8 mouse cellular contexts compared by ENCODE assay signal in the genomic region with DNA sequence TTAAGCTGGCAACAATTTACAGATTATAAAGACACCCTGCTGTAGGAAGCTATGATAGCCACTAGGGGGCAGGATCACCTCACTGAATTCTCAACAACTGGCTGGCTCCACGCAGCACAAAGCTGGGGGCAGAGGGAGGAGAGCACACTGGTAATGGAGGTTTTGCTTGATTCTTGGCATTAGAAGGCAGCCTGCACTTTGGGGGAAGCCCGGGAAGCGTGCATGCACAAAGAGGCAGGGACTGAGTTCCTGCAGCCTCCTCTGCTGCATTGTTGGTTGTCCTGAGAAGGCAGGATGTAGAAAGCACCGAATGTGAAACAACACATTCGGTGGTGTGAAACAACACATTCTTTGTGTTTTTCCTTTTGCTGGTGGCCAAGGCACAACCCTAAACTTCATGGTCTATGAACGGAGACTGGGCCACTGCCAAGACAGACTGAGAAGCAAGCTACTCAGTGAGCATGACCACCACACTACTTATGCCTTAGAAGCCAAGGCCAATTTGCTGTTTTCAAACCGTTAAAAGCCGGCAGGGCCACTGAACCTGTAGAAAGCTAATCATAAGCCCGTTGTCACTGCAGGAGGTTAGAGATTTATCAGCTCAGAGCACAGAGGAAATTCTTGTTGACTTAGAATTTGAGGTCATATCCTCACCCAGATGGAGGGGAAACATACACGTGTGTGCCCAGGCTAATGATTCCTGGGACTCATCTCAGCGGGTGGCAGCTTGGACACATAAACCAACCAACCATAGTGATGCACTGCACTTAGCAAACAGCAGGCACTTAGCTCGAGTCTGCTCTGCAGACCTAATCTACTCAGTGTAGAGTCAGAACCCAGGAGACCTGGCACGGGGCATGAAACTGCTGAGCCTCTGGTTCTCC.
A peak's percentile ranks its signal among the peaks of the same experiment; 100 is the strongest.
DNase-seq lines count a peak whose midpoint lies in the region; ATAC-seq and TF ChIP-seq lines count a peak whose summit lies in the region.

No protein-coding gene starts in this region.

- no peak for TF ChIP-seq POLR2A in brain, embryonic 14.5 days (IDR thresholded peaks at IDR 0.05; ENCODE audit: borderline replicate concordance, extremely low read depth, insufficient read depth, insufficient read length, poor library complexity, severe bottlenecking)

- H3K4me2 ChIP-seq in heart, embryonic 12.5 days = peak overlapping the region; percentile 51
- peak overlapping the region; percentile 49 for H3K4me2 ChIP-seq in kidney, embryonic 16.5 days (replicated peaks; ENCODE audit: low read depth, low read length)
- H3K4me2 ChIP-seq in limb, embryonic 15.5 days = peak overlapping the region; percentile 30; the same call in 1 of the 2 replicates

- H3K27me3 ChIP-seq in heart, embryonic 12.5 days (replicated peaks) = 0 out of 2 replicates have a peak, but pooled peaks cover 4% of the 10 kb centered on the region
- H3K27me3 ChIP-seq in kidney, embryonic 16.5 days (ENCODE audit: insufficient read depth, low read length) = no peaks in the 10 kb centered on the region
- H3K27me3 ChIP-seq in limb, embryonic 15.5 days = no peaks in the 10 kb centered on the region

- peaks cover 9% of the 10 kb centered on the region; the same call in 1 of the 2 replicates for H3K4me1 ChIP-seq in heart, embryonic 12.5 days (replicated peaks)
- peaks cover 7% of the 10 kb centered on the region; the same call in 1 of the 2 replicates for H3K4me1 ChIP-seq in kidney, embryonic 16.5 days (ENCODE audit: insufficient read depth, low read length)
- peaks cover 18% of the 10 kb centered on the region for H3K4me1 ChIP-seq in limb, embryonic 15.5 days

- no peak overlapping the region for H3K4me3 ChIP-seq in heart, embryonic 12.5 days
- H3K4me3 ChIP-seq in kidney, embryonic 16.5 days (ENCODE audit: low read length) = peak overlapping the region; percentile 24
- peak overlapping the region; percentile 11; the same call in 1 of the 2 replicates for H3K4me3 ChIP-seq in limb, embryonic 15.5 days

- peak; percentile 57; the same call in 1 of the 2 replicates for ATAC-seq in erythroid progenitor cell, adult 5-6 weeks (replicated peaks; ENCODE audit: low FRiP score, poor library complexity, severe bottlenecking)
- ATAC-seq in heart, embryonic 12.5 days (ENCODE audit: insufficient number of reproducible peaks, low FRiP score) = peak; percentile 55; the same call in 1 of the 2 replicates
- ATAC-seq in kidney, embryonic 16.5 days (ENCODE audit: low FRiP score, low TSS enrichment) = peak; percentile 87
- peak; percentile 80 for ATAC-seq in limb, embryonic 15.5 days (ENCODE audit: insufficient number of reproducible peaks, low FRiP score, low TSS enrichment, low read depth)

- WGBS in heart, embryonic 12.5 days = 30% methylated on average over 13 of the region's 13 CpGs
- WGBS in kidney, embryonic 16.5 days = 24% methylated on average over 13 of the region's 13 CpGs
- 24% methylated on average over 13 of the region's 13 CpGs for WGBS in limb, embryonic 15.5 days

- no peaks in the 10 kb centered on the region for H3K9me3 ChIP-seq in heart, embryonic 12.5 days (replicated peaks)
- no peaks in the 10 kb centered on the region for H3K9me3 ChIP-seq in kidney, embryonic 16.5 days (ENCODE audit: low read length)
- H3K9me3 ChIP-seq in limb, embryonic 15.5 days = no peaks in the 10 kb centered on the region

- peak; percentile 24 for DNase-seq in CD4-positive helper T cell, adult 2 months (ENCODE audit: low read depth, low spot score)
- peak; percentile 96 for DNase-seq in brain, embryonic 14.5 days (ENCODE audit: low read depth)
- peak; percentile 28 to 36 for DNase-seq in natural killer cell, adult 2 months (ENCODE audit: low spot score in 2 of 2)
- peak; percentile 64 for DNase-seq in telencephalon, adult 2 months (ENCODE audit: low read depth, low spot score)

- peak; percentile 88 for TF ChIP-seq CTCF in brain, embryonic 14.5 days (IDR thresholded peaks at IDR 0.05; ENCODE audit: borderline replicate concordance, extremely low read depth, insufficient read depth, insufficient read length)

- no peak overlapping the region for H3K27ac ChIP-seq in heart, embryonic 12.5 days (ENCODE audit: poor library complexity, severe bottlenecking)
- H3K27ac ChIP-seq in kidney, embryonic 16.5 days (ENCODE audit: low read length) = peak overlapping the region; percentile 77
- peak overlapping the region; percentile 76 for H3K27ac ChIP-seq in limb, embryonic 15.5 days

- peaks cover 6% of the 10 kb centered on the region; the same call in 1 of the 2 replicates for H3K36me3 ChIP-seq in heart, embryonic 12.5 days
- no peaks in the 10 kb centered on the region for H3K36me3 ChIP-seq in kidney, embryonic 16.5 days (ENCODE audit: insufficient read depth, low read length)
- H3K36me3 ChIP-seq in limb, embryonic 15.5 days = peaks cover 5% of the 10 kb centered on the region

- no peak overlapping the region for H3K9ac ChIP-seq in heart, embryonic 12.5 days
- H3K9ac ChIP-seq in kidney, embryonic 16.5 days (replicated peaks; ENCODE audit: low read length) = peak overlapping the region; percentile 54
- no peak overlapping the region for H3K9ac ChIP-seq in limb, embryonic 15.5 days

Comparison
In these comparisons a context has a peak if more than half of its experiments do, and no peak if none do; other contexts are left out.
1. DNase-seq: peak in every context shown above with its lines; median percentile 96 in brain, embryonic 14.5 days; 64 in telencephalon, adult 2 months; 32 in natural killer cell, adult 2 months; 24 in CD4-positive helper T cell, adult 2 months.